Mouse (Mus musculus): Measurements from ENCODE around the gene Sel1l3. TPM values are rescaled to one million over a fixed set of nuclear protein-coding genes. Genes with fewer than 3 reads are reported as not detected.

The Sel1l3 gene
- total and polyA plus RNA-seq, 3 experiments: 0.01 TPM; not detected in 2

DNA sequence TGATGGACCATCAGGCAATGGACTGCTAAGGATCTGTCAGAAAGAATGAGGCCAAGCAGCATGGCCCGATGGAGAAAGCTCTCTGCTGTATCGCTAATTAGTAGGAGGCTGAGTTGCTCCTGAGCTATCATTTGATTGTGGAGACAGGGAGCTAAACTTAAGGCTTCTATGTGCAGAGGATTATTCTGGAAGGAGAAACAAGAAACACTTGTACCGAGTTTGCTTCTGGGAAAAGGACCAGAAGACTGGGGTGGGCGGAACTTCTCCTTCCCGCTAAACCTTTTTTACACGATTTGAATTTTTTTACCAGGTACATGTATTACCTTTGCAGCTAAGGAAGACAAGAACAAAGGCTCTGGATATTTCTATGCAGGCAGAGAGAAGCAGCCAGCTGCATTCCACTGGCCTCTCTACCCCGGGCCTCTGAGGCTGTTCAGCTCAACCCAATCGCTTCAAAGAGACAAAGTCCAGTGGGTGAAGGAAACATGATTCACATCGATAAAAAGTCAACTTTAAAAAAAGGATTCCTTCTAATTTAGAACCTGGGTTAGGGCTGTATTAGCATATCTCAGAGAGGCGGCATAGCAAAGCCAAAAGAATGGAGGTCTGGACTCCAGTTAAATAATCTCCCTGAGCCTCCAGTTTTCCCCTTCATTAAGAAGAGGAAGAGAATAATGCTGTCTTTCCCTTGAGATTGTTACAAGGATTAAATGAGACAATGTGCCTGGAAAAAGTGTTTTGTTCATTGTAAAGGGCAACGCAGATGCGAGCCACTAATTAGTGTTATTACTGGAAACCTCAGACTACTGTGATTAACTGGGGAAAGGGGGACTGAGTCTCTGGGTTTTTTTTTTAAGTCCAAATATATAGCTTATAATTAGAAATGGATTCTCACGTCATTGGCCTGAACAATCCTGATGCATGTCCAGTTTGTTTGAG, 20.4 kb downstream of the Sel1l3 start:
- TF ChIP-seq TBP (IDR thresholded peaks at IDR 0.05; ENCODE audit: low read depth, low read length) (no peak), ZNF384 (IDR thresholded peaks at IDR 0.05; ENCODE audit: low read depth, low read length) (no peak), ZC3H11A (IDR thresholded peaks at IDR 0.05; ENCODE audit: low read depth, low read length) (no peak), MAZ (IDR thresholded peaks at IDR 0.05; ENCODE audit: low read depth, low read length) (no peak)
- Histone ChIP-seq H3K9ac (ENCODE audit: control insufficient read depth, low read depth, low read length, poor library complexity, severe bottlenecking) (no peak overlapping the region), H3K4me3 (ENCODE audit: control insufficient read depth in 1 of 2, insufficient read depth in 1 of 2, low read depth in 2 of 2, low read length in 2 of 2) (no peak overlapping the region), H3K79me2 (ENCODE audit: control insufficient read depth, insufficient read depth, low read length, poor library complexity) (no peaks in the 10 kb centered on the region), H3K27ac (ENCODE audit: control insufficient read depth, low read depth, low read length) (no peak overlapping the region), H3K36me3 (ENCODE audit: control insufficient read depth in 1 of 2, insufficient read depth in 2 of 2, low read length in 2 of 2) (no peaks in the 10 kb centered on the region), H3K9me3 (replicated peaks; ENCODE audit: insufficient read depth, low read length) (no peaks in the 10 kb centered on the region), H3K4me1 (ENCODE audit: control insufficient read depth in 1 of 2, insufficient read depth in 2 of 2, low read length in 2 of 2) (no peaks in the 10 kb centered on the region), H3K27me3 (ENCODE audit: control insufficient read depth in 1 of 2, insufficient read depth in 2 of 2, low read length in 2 of 2) (no peaks in the 10 kb centered on the region)
- DNase-seq (ENCODE audit: low read depth, low spot score): no peak

DNA sequence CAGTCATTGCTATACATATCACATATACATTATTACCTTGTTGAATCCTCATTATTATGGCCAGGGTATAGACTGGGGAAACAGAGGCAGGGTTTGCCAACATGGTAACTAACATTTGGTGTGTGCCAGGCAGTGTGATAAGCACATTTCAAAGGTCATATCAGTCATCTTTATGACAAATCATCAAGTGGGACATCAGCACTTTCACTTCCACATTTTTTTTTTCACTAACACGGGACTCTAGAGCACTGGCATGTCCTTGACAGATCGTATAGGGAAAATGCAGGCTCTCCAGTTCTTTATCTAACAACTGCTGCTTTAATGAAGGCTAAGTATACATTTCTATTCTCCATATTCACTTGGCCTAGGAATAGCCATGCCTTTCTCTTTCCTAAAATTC, 25.1 kb downstream of the Sel1l3 start:
- Histone ChIP-seq H3K79me2 (ENCODE audit: control insufficient read depth, insufficient read depth, low read length, poor library complexity) (no peaks in the 10 kb centered on the region), H3K27me3 (ENCODE audit: control insufficient read depth in 1 of 2, insufficient read depth in 2 of 2, low read length in 2 of 2) (no peaks in the 10 kb centered on the region), H3K9ac (ENCODE audit: control insufficient read depth, low read depth, low read length, poor library complexity, severe bottlenecking) (no peak overlapping the region), H3K36me3 (ENCODE audit: control insufficient read depth in 1 of 2, insufficient read depth in 2 of 2, low read length in 2 of 2) (no peaks in the 10 kb centered on the region), H3K4me3 (ENCODE audit: control insufficient read depth in 1 of 2, insufficient read depth in 1 of 2, low read depth in 2 of 2, low read length in 2 of 2) (no peak overlapping the region), H3K27ac (ENCODE audit: control insufficient read depth, low read depth, low read length) (no peak overlapping the region), H3K9me3 (replicated peaks; ENCODE audit: insufficient read depth, low read length) (no peaks in the 10 kb centered on the region), H3K4me1 (ENCODE audit: control insufficient read depth in 1 of 2, insufficient read depth in 2 of 2, low read length in 2 of 2) (no peaks in the 10 kb centered on the region)
- no peak for TF ChIP-seq MAZ (IDR thresholded peaks at IDR 0.05; ENCODE audit: low read depth, low read length)
- no peak for TF ChIP-seq CTCF (IDR thresholded peaks at IDR 0.05 in 2 of 3, conservative IDR thresholded peaks at IDR 0.05 in 1 of 3; ENCODE audit: control insufficient read depth in 1 of 3, insufficient read depth in 1 of 3, low read depth in 2 of 3, low read length in 3 of 3, poor library complexity in 1 of 3, severe bottlenecking in 1 of 3)
- TF ChIP-seq POLR2A (IDR thresholded peaks at IDR 0.05; ENCODE audit: control insufficient read depth in 1 of 2, insufficient read depth in 1 of 2, low read depth in 1 of 2, low read length in 2 of 2, poor library complexity in 1 of 2): no peak
- no peak for TF ChIP-seq ELF1 (IDR thresholded peaks at IDR 0.05; ENCODE audit: low read depth, low read length)
- no peak for TF ChIP-seq CHD1 (IDR thresholded peaks at IDR 0.05; ENCODE audit: low read depth, low read length)
- TF ChIP-seq POLR2AphosphoS5 (IDR thresholded peaks at IDR 0.05; ENCODE audit: borderline replicate concordance, low read depth, low read length): no peak
- no peak for TF ChIP-seq CHD2 (IDR thresholded peaks at IDR 0.05; ENCODE audit: low read length)
- TF ChIP-seq E2F4 (IDR thresholded peaks at IDR 0.05; ENCODE audit: borderline replicate concordance, low read depth, low read length): no peak
- TF ChIP-seq ZC3H11A (IDR thresholded peaks at IDR 0.05; ENCODE audit: low read depth, low read length): no peak
- TF ChIP-seq KAT2A (conservative IDR thresholded peaks at IDR 0.05; ENCODE audit: low read depth, low read length): no peak
- TF ChIP-seq RAD21 (IDR thresholded peaks at IDR 0.05; ENCODE audit: low read depth, low read length): no peak
- no peak for TF ChIP-seq MEF2A (IDR thresholded peaks at IDR 0.05; ENCODE audit: extremely low read depth, insufficient replicate concordance, low read depth, low read length, poor library complexity, severe bottlenecking)
- no peak for TF ChIP-seq HCFC1 (IDR thresholded peaks at IDR 0.05; ENCODE audit: low read depth, low read length)
- no peak for TF ChIP-seq EP300 (IDR thresholded peaks at IDR 0.05; ENCODE audit: low read depth in 1 of 2, low read length in 2 of 2)
- TF ChIP-seq POLR2AphosphoS2 (IDR thresholded peaks at IDR 0.05; ENCODE audit: low read length): no peak
- TF ChIP-seq GABPA (IDR thresholded peaks at IDR 0.05; ENCODE audit: low read depth, low read length): no peak
- no peak for TF ChIP-seq BHLHE40 (IDR thresholded peaks at IDR 0.05; ENCODE audit: borderline replicate concordance, low read depth, low read length)
- no peak for TF ChIP-seq USF1 (IDR thresholded peaks at IDR 0.05; ENCODE audit: low read depth, low read length)
- no peak for TF ChIP-seq RCOR1 (IDR thresholded peaks at IDR 0.05; ENCODE audit: low read depth, low read length)
- TF ChIP-seq ZKSCAN1 (IDR thresholded peaks at IDR 0.05; ENCODE audit: low read depth, low read length): no peak
- DNase-seq (ENCODE audit: low read depth, low spot score): no peak

Data from MEL (cell line).